Mouse (Mus musculus) embryonic fibroblast, embryonic 13.5 days (primary cell): Measurements from ENCODE around the gene Borcs6.

Experiments
- CTCF ChIP-seq: IDR thresholded peaks from 2 replicates; pipeline ENCODE4 v1.5.1; 2011; ENCODE audit warnings: mild to moderate bottlenecking, control low read depth, low read length, moderate library complexity, borderline replicate concordance; ENCODE audit not compliant: insufficient read depth
- POLR2A ChIP-seq: IDR thresholded peaks from 2 replicates; pipeline ENCODE4 v1.6.1; 2011; ENCODE audit warnings: low read depth, mild to moderate bottlenecking, control low read depth, low read length, moderate library complexity

- TF ChIP-seq CTCF (no peak), POLR2A (no peak)
Measured at GRCm38 (mm10) chr11:69085608-69086007, 26.1 kb downstream of the Borcs6 start.
